In genomic region chr13:101439041-101439440, GRCm38 (mm10) we compare ENCODE assay signal across 9 mouse cellular contexts.
DNase-seq lines count a peak whose midpoint lies in the region; ATAC-seq lines count a peak whose summit lies in the region.
"Had no signal": no experiment of that assay in that cellular context is flagged by ENCODE, and none has a peak within 500 bp of the region (broad histone marks: within the 10 kb centered on the region; RNA-seq: fewer than 3 reads in every experiment).

No protein-coding gene starts in this region.

- H3K9me3 ChIP-seq in forebrain, embryonic 12.5 days: no peaks in the 10 kb centered on the region
- H3K9me3 ChIP-seq in forebrain, embryonic 13.5 days (replicated peaks): no peaks in the 10 kb centered on the region
- no peaks in the 10 kb centered on the region for H3K9me3 ChIP-seq in midbrain, embryonic 11.5 days (ENCODE audit: control insufficient read depth, low read length)
- no peaks in the 10 kb centered on the region for H3K9me3 ChIP-seq in midbrain, embryonic 13.5 days

- H3K4me3 ChIP-seq in forebrain, embryonic 12.5 days (replicated peaks): no peak overlapping the region
- no peak overlapping the region for H3K4me3 ChIP-seq in forebrain, embryonic 13.5 days
- H3K4me3 ChIP-seq in midbrain, embryonic 11.5 days (ENCODE audit: low read depth, low read length): no peak overlapping the region
- H3K4me3 ChIP-seq in midbrain, embryonic 13.5 days (replicated peaks): no peak overlapping the region

- peaks cover 11% of the 10 kb centered on the region for H3K4me1 ChIP-seq in forebrain, embryonic 12.5 days
- H3K4me1 ChIP-seq in forebrain, embryonic 13.5 days: peaks cover 4% of the 10 kb centered on the region; the same call in 1 of the 2 replicates
- peaks cover 10% of the 10 kb centered on the region; the same call in 1 of the 2 replicates for H3K4me1 ChIP-seq in midbrain, embryonic 11.5 days (ENCODE audit: control insufficient read depth, insufficient read depth, low read length)
- peaks cover 12% of the 10 kb centered on the region for H3K4me1 ChIP-seq in midbrain, embryonic 13.5 days (replicated peaks)

- H3K27me3 ChIP-seq in forebrain, embryonic 12.5 days: no peaks in the 10 kb centered on the region
- H3K27me3 ChIP-seq in forebrain, embryonic 13.5 days: no peaks in the 10 kb centered on the region
- no peaks in the 10 kb centered on the region for H3K27me3 ChIP-seq in midbrain, embryonic 11.5 days (ENCODE audit: control insufficient read depth, insufficient read depth, low read length)
- no peaks in the 10 kb centered on the region for H3K27me3 ChIP-seq in midbrain, embryonic 13.5 days

- H3K27ac ChIP-seq in forebrain, embryonic 12.5 days: no peak overlapping the region
- no peak overlapping the region for H3K27ac ChIP-seq in forebrain, embryonic 13.5 days
- H3K27ac ChIP-seq in midbrain, embryonic 11.5 days (ENCODE audit: low read depth, low read length): no peak overlapping the region
- no peak overlapping the region for H3K27ac ChIP-seq in midbrain, embryonic 13.5 days

- H3K4me2 ChIP-seq in forebrain, embryonic 12.5 days: no peak overlapping the region
- no peak overlapping the region for H3K4me2 ChIP-seq in forebrain, embryonic 13.5 days
- H3K4me2 ChIP-seq in midbrain, embryonic 11.5 days: no peak overlapping the region
- no peak overlapping the region for H3K4me2 ChIP-seq in midbrain, embryonic 13.5 days (replicated peaks)

- no peak overlapping the region for H3K9ac ChIP-seq in forebrain, embryonic 12.5 days
- H3K9ac ChIP-seq in forebrain, embryonic 13.5 days: no peak overlapping the region
- no peak overlapping the region for H3K9ac ChIP-seq in midbrain, embryonic 11.5 days (ENCODE audit: low read length)
- no peak overlapping the region for H3K9ac ChIP-seq in midbrain, embryonic 13.5 days (replicated peaks)

- H3K36me3 ChIP-seq in forebrain, embryonic 12.5 days (replicated peaks): no peaks in the 10 kb centered on the region
- no peaks in the 10 kb centered on the region for H3K36me3 ChIP-seq in forebrain, embryonic 13.5 days (ENCODE audit: poor library complexity, severe bottlenecking)
- no peaks in the 10 kb centered on the region for H3K36me3 ChIP-seq in midbrain, embryonic 11.5 days (ENCODE audit: control insufficient read depth, insufficient read depth, low read length)
- H3K36me3 ChIP-seq in midbrain, embryonic 13.5 days: no peaks in the 10 kb centered on the region

- WGBS in forebrain, embryonic 12.5 days: 24% methylated on average over 5 of the region's 6 CpGs
- 28% methylated on average over 6 of the region's 6 CpGs for WGBS in forebrain, embryonic 13.5 days
- 18% methylated on average over 6 of the region's 6 CpGs for WGBS in midbrain, embryonic 11.5 days
- 9% methylated on average over 6 of the region's 6 CpGs for WGBS in midbrain, embryonic 13.5 days

- ATAC-seq in forebrain, embryonic 12.5 days (ENCODE audit: low FRiP score): 0 out of 2 replicates have a peak, but pooled peaks have one; percentile 46
- ATAC-seq in forebrain, embryonic 13.5 days: no peak
- 0 out of 2 replicates have a peak, but pooled peaks have one; percentile 58 for ATAC-seq in midbrain, embryonic 11.5 days (ENCODE audit: low FRiP score)
- ATAC-seq in midbrain, embryonic 13.5 days: no peak

- DNase-seq in midbrain, embryonic 11.5 days (ENCODE audit: low spot score, missing footprints): no peak
- peak; percentile 69 for DNase-seq in embryo, embryonic 10 days (ENCODE audit: low spot score)
- DNase-seq in retina, adult 2 months (ENCODE audit: low read depth, low spot score): peak; percentile 4
- DNase-seq in spleen, adult 18-20 months: no peak
- DNase-seq in left cerebral cortex, adult 8-10 months (ENCODE audit: low spot score in 2 of 2): no peak
- DNase-seq: lung, adult 2 months had no signal

Comparison
In these comparisons a context has a peak if more than half of its experiments do, and no peak if none do; other contexts are left out.
1. ATAC-seq: peak in forebrain, embryonic 12.5 days (single experiment) and midbrain, embryonic 11.5 days (single experiment); none in forebrain, embryonic 13.5 days (single experiment) and midbrain, embryonic 13.5 days (single experiment).
2. DNase-seq: peak in embryo, embryonic 10 days (single experiment) and retina, adult 2 months (single experiment); none in midbrain, embryonic 11.5 days (single experiment), spleen, adult 18-20 months (0 of 2) and left cerebral cortex, adult 8-10 months (0 of 2).